Mouse (Mus musculus) bone marrow macrophage, adult 2 months (primary cell): ENCODE data around the gene Ifrd2.

Experiments used
- CTCF ChIP-seq: IDR thresholded peaks from 2 replicates; pipeline ENCODE4 v1.5.1; 2012; ENCODE audit warnings: low read depth, mild to moderate bottlenecking, low read length, moderate library complexity
- POLR2A ChIP-seq: IDR thresholded peaks from 2 replicates; pipeline ENCODE4 v1.6.1; 2012; ENCODE audit warnings: mild to moderate bottlenecking, low read depth, low read length, borderline replicate concordance

- TF ChIP-seq CTCF (no peak), POLR2A (no peak)
Measured at GRCm38 (mm10) chr9:107541005-107541404, 46.4 kb upstream of the Ifrd2 start.
